Mouse (Mus musculus) CH12.LX (cell line): ENCODE data around the gene Sephs2.

Experiments used
- BHLHE40 ChIP-seq: IDR thresholded peaks from 2 replicates; pipeline ENCODE4 v1.6.1; 2011; ENCODE audit warnings: mild to moderate bottlenecking, low read depth, low read length, improper control_type of control experiment
- CHD1 ChIP-seq: IDR thresholded peaks from 2 replicates; pipeline ENCODE4 v1.6.1; 2012; ENCODE audit warnings: low read depth, low read length, improper control_type of control experiment, inconsistent platforms
- CTCF ChIP-seq, 2 experiments: IDR thresholded peaks in 1 of 2; conservative IDR thresholded peaks in 1 of 2; 2 replicates each; pipeline ENCODE4 v1.5.1; 2011 to 2012; ENCODE audit warnings: low read depth in 2 of 2, low read length in 2 of 2, improper control_type of control experiment in 1 of 2, inconsistent platforms in 1 of 2, mild to moderate bottlenecking in 1 of 2, moderate library complexity in 1 of 2
- E2F4 ChIP-seq: IDR thresholded peaks from 2 replicates; pipeline ENCODE4 v1.6.1; 2011; ENCODE audit warnings: low read depth, low read length, improper control_type of control experiment; ENCODE audit not compliant: insufficient replicate concordance
- JUND ChIP-seq: conservative IDR thresholded peaks from 2 replicates; pipeline ENCODE4 v1.6.1; 2011; ENCODE audit warnings: low read depth, low read length, improper control_type of control experiment
- KAT2A ChIP-seq: IDR thresholded peaks from 2 replicates; pipeline ENCODE4 v1.6.1; 2012; ENCODE audit warnings: low read length, improper control_type of control experiment, inconsistent platforms; ENCODE audit not compliant: insufficient replicate concordance
- MAX ChIP-seq: IDR thresholded peaks from 2 replicates; pipeline ENCODE4 v1.6.1; 2011; ENCODE audit warnings: low read length, improper control_type of control experiment
- NRF1 ChIP-seq: IDR thresholded peaks from 2 replicates; pipeline ENCODE4 v1.6.1; 2014; ENCODE audit warnings: low read depth, mild to moderate bottlenecking, inconsistent platforms, low read length, improper control_type of control experiment, moderate library complexity
- SIN3A ChIP-seq: IDR thresholded peaks from 2 replicates; pipeline ENCODE4 v1.6.1; 2012; ENCODE audit warnings: low read length, improper control_type of control experiment, inconsistent platforms
- USF2 ChIP-seq: conservative IDR thresholded peaks from 2 replicates; pipeline ENCODE4 v1.6.1; 2011; ENCODE audit warnings: low read depth, low read length, improper control_type of control experiment
- ZKSCAN1 ChIP-seq: IDR thresholded peaks from 2 replicates; pipeline ENCODE4 v1.6.1; 2012; ENCODE audit warnings: low read depth, inconsistent platforms, low read length, improper control_type of control experiment, borderline replicate concordance

DNA sequence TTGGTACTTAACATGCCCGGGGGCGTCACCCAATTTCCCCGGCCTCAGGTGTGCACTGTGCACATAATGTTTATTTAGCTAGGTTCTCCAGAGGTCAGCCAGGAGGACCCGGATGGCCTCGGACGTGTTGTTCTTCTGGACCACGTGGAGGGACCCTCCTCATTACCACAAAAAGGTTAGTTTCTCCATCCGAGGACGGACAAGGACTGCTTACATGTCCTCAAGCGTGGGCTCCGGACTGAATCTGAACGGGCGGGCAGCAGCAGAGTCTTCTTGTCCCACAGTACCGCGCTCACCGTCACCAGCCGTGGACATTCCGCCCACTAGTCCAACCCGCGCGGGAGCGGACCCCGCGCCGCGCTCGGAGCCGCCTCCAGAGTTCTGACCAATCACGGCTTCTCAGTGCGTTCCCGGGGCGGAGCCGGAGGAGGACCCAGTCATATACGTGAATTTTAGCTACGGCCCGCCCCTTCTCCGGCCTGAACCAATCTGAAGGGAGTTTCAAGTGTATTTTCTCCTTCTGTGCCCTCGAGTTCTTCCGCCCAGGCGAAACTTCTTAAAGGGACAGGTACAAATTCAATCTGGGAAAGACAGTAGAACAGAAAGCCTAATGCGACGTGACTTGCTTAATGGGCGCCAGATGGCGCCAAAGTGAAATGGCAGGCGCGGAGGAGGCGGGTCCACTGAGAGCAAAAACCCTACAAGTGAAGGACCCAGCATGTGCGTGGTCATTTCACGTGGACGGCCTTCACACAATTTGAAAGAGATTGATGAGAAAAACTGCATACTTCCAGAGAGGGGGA lies 13.3 kb downstream of the Sephs2 start, which contains the start of gene Dctpp1:
- TF ChIP-seq CHD1 (no peak), BHLHE40 (peak; percentile 69), E2F4 (peak; percentile 72; the same call in 1 of the 2 replicates), KAT2A (0 out of 2 replicates have a peak, but pooled peaks have one; percentile 44), SIN3A (peak; percentile 97), CTCF (conservative IDR thresholded peaks at IDR 0.05 in 1 of 2, IDR thresholded peaks at IDR 0.05 in 1 of 2; ENCODE audit: low read depth in 2 of 2, low read length in 2 of 2) (peak; percentile 42 to 94), ZKSCAN1 (no peak), USF2 (no peak), JUND (peak; percentile 45), NRF1 (0 out of 2 replicates have a peak, but pooled peaks have one; percentile 9), MAX (peak; percentile 90)
